Mouse (Mus musculus): ENCODE measurements around the gene Gm13420. TPM values are rescaled to one million over a fixed set of nuclear protein-coding genes. Genes with fewer than 3 reads are reported as not detected.

Gene Gm13420
- polyA plus RNA-seq, 1 experiment from 2014 or later: 1.6 TPM

- Histone ChIP-seq H3K4me3 (ENCODE audit: low read depth, low read length) (no peak overlapping the region), H3K4me1 (ENCODE audit: control insufficient read depth, insufficient read depth, low read length) (no peaks in the 10 kb centered on the region), H3K27ac (ENCODE audit: low read length) (no peak overlapping the region), H3K9ac (replicated peaks; ENCODE audit: low read depth, low read length) (no peak overlapping the region), H3K9me3 (ENCODE audit: control insufficient read depth, low read depth, low read length) (no peaks in the 10 kb centered on the region), H3K27me3 (ENCODE audit: control insufficient read depth, insufficient read depth, low read length) (no peaks in the 10 kb centered on the region), H3K36me3 (ENCODE audit: control insufficient read depth, insufficient read depth, low read length) (peaks cover 10% of the 10 kb centered on the region), H3K4me2 (replicated peaks; ENCODE audit: low read depth, low read length) (no peak overlapping the region)
- 75% methylated on average over 8 of the region's 8 CpGs for WGBS
- no peak for ATAC-seq (ENCODE audit: insufficient number of reproducible peaks, insufficient read depth, low FRiP score, low read depth)
These were observed 20.4 kb upstream of the Gm13420 start for GRCm38 (mm10) chr2:29771611-29772461.

- Histone ChIP-seq H3K9ac (replicated peaks; ENCODE audit: low read depth, low read length) (no peak overlapping the region), H3K4me1 (ENCODE audit: control insufficient read depth, insufficient read depth, low read length) (no peaks in the 10 kb centered on the region), H3K4me2 (replicated peaks; ENCODE audit: low read depth, low read length) (no peak overlapping the region), H3K4me3 (ENCODE audit: low read depth, low read length) (no peak overlapping the region), H3K27ac (ENCODE audit: low read length) (no peak overlapping the region), H3K9me3 (ENCODE audit: control insufficient read depth, low read depth, low read length) (no peaks in the 10 kb centered on the region), H3K27me3 (ENCODE audit: control insufficient read depth, insufficient read depth, low read length) (no peaks in the 10 kb centered on the region), H3K36me3 (ENCODE audit: control insufficient read depth, insufficient read depth, low read length) (peaks cover 5% of the 10 kb centered on the region; the same call in 1 of the 2 replicates)
- no peak for ATAC-seq (ENCODE audit: insufficient number of reproducible peaks, insufficient read depth, low FRiP score, low read depth)
These were observed 18.7 kb upstream of the Gm13420 start for GRCm38 (mm10) chr2:29770162-29770561.

DNA sequence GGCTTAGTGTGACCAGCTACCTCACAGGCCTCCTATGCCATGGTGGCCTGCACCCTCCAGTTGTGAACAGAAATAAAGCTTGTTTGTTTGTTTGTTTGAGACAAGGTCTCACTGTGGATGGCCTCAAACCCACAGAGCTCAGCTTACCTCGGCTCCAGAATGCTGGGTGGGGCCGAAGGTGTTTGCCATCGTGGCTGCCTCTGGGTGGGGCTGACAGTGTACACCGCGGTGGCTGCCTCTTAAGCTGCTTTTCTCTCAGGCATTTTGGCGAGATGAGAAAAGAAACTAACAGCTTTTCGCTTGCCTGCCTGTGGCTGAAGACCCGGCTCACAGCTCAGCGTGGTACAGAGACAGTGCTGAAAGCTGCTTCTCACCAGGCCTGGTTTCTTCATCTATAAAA, 17.4 kb upstream of the Gm13420 start:
- Histone ChIP-seq H3K4me2 (replicated peaks; ENCODE audit: low read depth, low read length) (no peak overlapping the region), H3K36me3 (ENCODE audit: control insufficient read depth, insufficient read depth, low read length) (0 out of 2 replicates have a peak, but pooled peaks cover 2% of the 10 kb centered on the region), H3K4me1 (ENCODE audit: control insufficient read depth, insufficient read depth, low read length) (no peaks in the 10 kb centered on the region), H3K4me3 (ENCODE audit: low read depth, low read length) (no peak overlapping the region), H3K9me3 (ENCODE audit: control insufficient read depth, low read depth, low read length) (no peaks in the 10 kb centered on the region), H3K27ac (ENCODE audit: low read length) (no peak overlapping the region), H3K27me3 (ENCODE audit: control insufficient read depth, insufficient read depth, low read length) (no peaks in the 10 kb centered on the region), H3K9ac (replicated peaks; ENCODE audit: low read depth, low read length) (no peak overlapping the region)
- 53% methylated on average over 9 of the region's 9 CpGs for WGBS
- no peak for ATAC-seq (ENCODE audit: insufficient number of reproducible peaks, insufficient read depth, low FRiP score, low read depth)

DNA sequence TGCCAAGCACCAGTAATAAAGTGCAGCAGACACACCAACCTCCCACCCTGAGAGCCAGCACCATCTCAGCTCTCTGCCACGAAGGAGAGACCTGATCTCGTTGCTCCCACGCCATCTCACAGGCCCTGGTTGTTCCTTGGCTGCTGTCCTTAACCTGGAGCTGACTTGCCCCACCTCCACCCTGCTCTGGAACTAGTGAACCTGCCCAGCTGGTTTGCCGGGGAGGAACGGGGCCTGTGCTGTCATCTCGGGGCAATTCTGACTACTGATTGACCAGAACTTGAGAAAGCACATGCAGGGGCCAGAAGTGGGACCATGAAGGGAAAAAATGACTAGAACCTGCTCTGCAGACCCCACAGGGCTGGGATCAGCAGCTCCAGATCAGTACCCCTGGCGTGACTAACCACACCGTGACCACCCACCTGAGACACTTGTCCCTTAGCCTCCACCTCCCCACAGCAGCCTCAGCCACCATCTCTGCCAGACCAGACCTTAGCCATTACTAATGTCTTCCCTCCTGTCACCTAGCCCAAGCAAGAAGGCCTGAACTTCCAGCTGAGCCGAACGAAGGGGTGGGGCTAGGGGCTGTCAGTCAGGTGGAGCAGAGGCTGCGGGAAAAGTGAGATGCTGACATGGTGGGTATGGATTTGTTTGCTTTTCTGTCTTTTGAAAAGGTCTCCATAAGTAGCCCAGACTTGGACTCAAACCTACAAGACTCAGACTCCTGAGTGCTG, 16.7 kb upstream of the Gm13420 start:
- H3K9me3 ChIP-seq (ENCODE audit: control insufficient read depth, low read depth, low read length): no peaks in the 10 kb centered on the region
- H3K4me3 ChIP-seq (ENCODE audit: low read depth, low read length): no peak overlapping the region
- no peaks in the 10 kb centered on the region for H3K36me3 ChIP-seq (ENCODE audit: control insufficient read depth, insufficient read depth, low read length)
- 54% methylated on average over 11 of the region's 11 CpGs for WGBS
- no peak overlapping the region for H3K4me2 ChIP-seq (replicated peaks; ENCODE audit: low read depth, low read length)
- no peak overlapping the region for H3K9ac ChIP-seq (replicated peaks; ENCODE audit: low read depth, low read length)
- peak overlapping the region; percentile 40; the same call in 1 of the 2 replicates for H3K27ac ChIP-seq (ENCODE audit: low read length)
- no peak for ATAC-seq (ENCODE audit: insufficient number of reproducible peaks, insufficient read depth, low FRiP score, low read depth)
- no peaks in the 10 kb centered on the region for H3K27me3 ChIP-seq (ENCODE audit: control insufficient read depth, insufficient read depth, low read length)
- H3K4me1 ChIP-seq (ENCODE audit: control insufficient read depth, insufficient read depth, low read length): no peaks in the 10 kb centered on the region

DNA sequence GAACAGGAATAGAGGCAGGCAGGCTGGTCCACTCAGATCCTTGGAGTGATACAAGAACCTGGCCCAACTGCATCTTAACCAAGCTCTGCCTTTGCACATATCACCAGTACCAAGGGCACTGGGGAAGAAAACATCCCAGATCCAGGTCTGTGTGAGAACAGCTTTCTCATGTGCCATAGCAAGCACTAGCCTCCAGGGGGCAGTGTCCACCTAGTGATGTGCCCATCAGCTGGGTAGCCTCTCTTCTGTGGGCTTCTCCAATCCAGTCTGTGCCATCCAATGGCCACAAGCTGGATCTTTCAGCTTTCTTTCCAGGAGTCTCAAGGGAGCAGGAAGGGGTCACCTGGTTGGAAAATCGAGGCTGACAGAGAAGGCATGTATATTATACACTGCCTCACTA, 13.3 kb upstream of the Gm13420 start:
- no peak overlapping the region for H3K9ac ChIP-seq (replicated peaks; ENCODE audit: low read depth, low read length)

GRCm38 (mm10) chr2:29755693-29756092, 4.2 kb upstream of the Gm13420 start:
- Histone ChIP-seq H3K36me3 (ENCODE audit: control insufficient read depth, insufficient read depth, low read length) (no peaks in the 10 kb centered on the region), H3K4me3 (ENCODE audit: low read depth, low read length) (no peak overlapping the region), H3K27me3 (ENCODE audit: control insufficient read depth, insufficient read depth, low read length) (peaks cover 21% of the 10 kb centered on the region; the same call in 1 of the 2 replicates), H3K27ac (ENCODE audit: low read length) (no peak overlapping the region), H3K4me2 (replicated peaks; ENCODE audit: low read depth, low read length) (no peak overlapping the region), H3K9me3 (ENCODE audit: control insufficient read depth, low read depth, low read length) (no peaks in the 10 kb centered on the region), H3K4me1 (ENCODE audit: control insufficient read depth, insufficient read depth, low read length) (no peaks in the 10 kb centered on the region), H3K9ac (replicated peaks; ENCODE audit: low read depth, low read length) (no peak overlapping the region)
- ATAC-seq (ENCODE audit: insufficient number of reproducible peaks, insufficient read depth, low FRiP score, low read depth): no peak

More for the DNA sequence above, 13.3 kb upstream of the Gm13420 start:
- no peak overlapping the region for H3K27ac ChIP-seq (ENCODE audit: low read length)
- no peaks in the 10 kb centered on the region for H3K4me1 ChIP-seq (ENCODE audit: control insufficient read depth, insufficient read depth, low read length)
- no peak overlapping the region for H3K4me2 ChIP-seq (replicated peaks; ENCODE audit: low read depth, low read length)
- H3K4me3 ChIP-seq (ENCODE audit: low read depth, low read length): no peak overlapping the region
- WGBS: 3% methylated on average over 1 of the region's 1 CpGs
- H3K27me3 ChIP-seq (ENCODE audit: control insufficient read depth, insufficient read depth, low read length): no peaks in the 10 kb centered on the region
- H3K9me3 ChIP-seq (ENCODE audit: control insufficient read depth, low read depth, low read length): no peaks in the 10 kb centered on the region
- no peaks in the 10 kb centered on the region for H3K36me3 ChIP-seq (ENCODE audit: control insufficient read depth, insufficient read depth, low read length)
- peak; percentile 68; the same call in 1 of the 2 replicates for ATAC-seq (ENCODE audit: insufficient number of reproducible peaks, insufficient read depth, low FRiP score, low read depth)

- H3K4me3 ChIP-seq (ENCODE audit: low read depth, low read length): no peak overlapping the region
- no peak overlapping the region for H3K4me2 ChIP-seq (replicated peaks; ENCODE audit: low read depth, low read length)
- WGBS: 86% methylated on average over 5 of the region's 5 CpGs
- H3K27me3 ChIP-seq (ENCODE audit: control insufficient read depth, insufficient read depth, low read length): peaks cover 27% of the 10 kb centered on the region
- no peaks in the 10 kb centered on the region for H3K4me1 ChIP-seq (ENCODE audit: control insufficient read depth, insufficient read depth, low read length)
- no peaks in the 10 kb centered on the region for H3K36me3 ChIP-seq (ENCODE audit: control insufficient read depth, insufficient read depth, low read length)
- ATAC-seq (ENCODE audit: insufficient number of reproducible peaks, insufficient read depth, low FRiP score, low read depth): no peak
- H3K9ac ChIP-seq (replicated peaks; ENCODE audit: low read depth, low read length): no peak overlapping the region
- H3K27ac ChIP-seq (ENCODE audit: low read length): no peak overlapping the region
- H3K9me3 ChIP-seq (ENCODE audit: control insufficient read depth, low read depth, low read length): no peaks in the 10 kb centered on the region
These were observed 912 bp upstream of the Gm13420 start for GRCm38 (mm10) chr2:29752397-29752796.

- Histone ChIP-seq H3K27me3 (ENCODE audit: control insufficient read depth, insufficient read depth, low read length) (peaks cover 32% of the 10 kb centered on the region), H3K36me3 (ENCODE audit: control insufficient read depth, insufficient read depth, low read length) (no peaks in the 10 kb centered on the region), H3K4me3 (ENCODE audit: low read depth, low read length) (no peak overlapping the region), H3K27ac (ENCODE audit: low read length) (no peak overlapping the region), H3K4me1 (ENCODE audit: control insufficient read depth, insufficient read depth, low read length) (no peaks in the 10 kb centered on the region), H3K9me3 (ENCODE audit: control insufficient read depth, low read depth, low read length) (no peaks in the 10 kb centered on the region), H3K4me2 (replicated peaks; ENCODE audit: low read depth, low read length) (no peak overlapping the region), H3K9ac (replicated peaks; ENCODE audit: low read depth, low read length) (no peak overlapping the region)
- WGBS: 81% methylated on average over 4 of the region's 4 CpGs
- ATAC-seq (ENCODE audit: insufficient number of reproducible peaks, insufficient read depth, low FRiP score, low read depth): no peak
These were observed 3.0 kb downstream of the Gm13420 start for GRCm38 (mm10) chr2:29748499-29748898.

All from stomach, embryonic 14.5 days (tissue).